Mouse (Mus musculus): ENCODE results near the gene D430042O09Rik.

Gene D430042O09Rik

DNA sequence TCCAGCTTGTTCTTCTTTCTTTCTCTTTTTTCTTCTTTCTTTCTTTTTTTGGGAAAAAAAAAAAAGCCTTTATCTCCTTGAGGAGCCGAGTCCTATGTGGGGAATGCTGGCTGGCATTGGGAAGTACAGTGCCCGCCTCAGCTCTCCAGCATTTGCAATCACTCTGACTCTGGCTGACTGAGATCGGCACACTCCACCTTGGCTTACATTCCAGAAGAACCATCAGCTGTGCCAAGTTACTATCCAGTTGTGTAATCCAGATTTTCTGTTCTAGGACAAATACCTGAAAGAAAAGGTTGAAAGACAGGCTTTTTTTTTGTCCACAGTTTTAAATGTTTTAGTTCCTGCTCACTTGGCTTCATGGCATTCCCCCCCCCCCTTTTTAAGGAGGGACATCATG, 100.5 kb downstream of the D430042O09Rik start:
- no peak for DNase-seq (ENCODE audit: low read depth, low spot score)

DNA sequence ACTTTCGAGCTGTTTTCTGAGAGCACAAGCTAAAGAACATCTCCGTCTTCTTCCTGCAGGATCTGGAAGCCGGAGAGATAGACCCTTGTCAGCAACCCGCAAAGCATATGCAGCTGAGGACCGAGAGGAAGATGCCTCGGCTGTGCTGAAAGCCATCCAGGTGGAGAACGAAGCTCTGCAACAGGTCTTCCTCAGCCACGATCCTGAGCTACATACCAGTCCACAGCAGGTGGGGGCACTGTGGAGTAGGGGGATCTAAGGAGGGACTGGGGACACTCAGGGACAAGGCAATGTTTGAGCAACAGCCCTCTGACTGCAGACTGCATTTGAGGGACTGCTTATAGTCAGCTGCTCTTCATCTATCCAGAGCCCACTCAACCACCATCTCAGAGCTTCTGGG, 105.0 kb downstream of the D430042O09Rik start:
- no peak for DNase-seq (ENCODE audit: low read depth, low spot score)

DNA sequence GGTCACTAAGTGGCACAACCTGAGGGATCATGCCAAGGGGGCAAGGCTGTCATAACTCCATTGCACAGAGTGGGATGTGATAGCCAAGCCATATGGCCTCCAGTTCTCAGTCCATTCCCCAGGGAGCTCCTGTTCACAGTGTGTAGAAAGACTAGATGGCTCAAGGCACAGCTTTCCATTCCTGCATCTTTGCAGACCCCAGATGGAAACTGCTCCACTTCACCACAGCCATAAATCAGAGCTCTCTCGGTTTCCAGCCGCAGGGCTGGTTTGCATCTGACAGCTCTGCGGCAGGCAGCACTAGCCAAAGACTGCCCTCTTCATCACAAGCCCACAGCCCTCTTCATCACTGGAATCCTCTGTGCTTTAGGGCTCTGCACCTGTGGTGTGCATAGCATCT, 108.0 kb downstream of the D430042O09Rik start:
- DNase-seq (ENCODE audit: low read depth, low spot score) = no peak

DNA sequence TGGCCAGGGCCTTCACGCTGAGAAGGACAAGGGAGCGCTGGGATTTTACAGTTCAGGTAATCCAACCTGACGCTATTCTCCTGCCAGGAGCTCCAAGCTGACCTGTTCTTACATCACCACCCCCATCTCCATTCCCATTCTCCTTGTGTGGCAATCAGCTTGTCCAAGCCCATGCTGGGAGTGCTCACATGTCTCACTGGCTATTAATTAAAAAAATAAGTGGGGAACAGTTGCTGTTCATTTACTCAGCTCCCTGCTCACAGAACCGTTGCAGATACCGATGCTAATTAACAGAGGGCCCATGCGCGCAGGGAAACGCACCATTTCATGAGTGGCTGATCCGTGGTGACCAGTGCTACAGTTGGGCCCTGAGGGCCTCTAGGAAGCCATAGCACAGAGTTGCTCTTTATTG, 110.6 kb downstream of the D430042O09Rik start:
- no peak for DNase-seq (ENCODE audit: low read depth, low spot score)

DNA sequence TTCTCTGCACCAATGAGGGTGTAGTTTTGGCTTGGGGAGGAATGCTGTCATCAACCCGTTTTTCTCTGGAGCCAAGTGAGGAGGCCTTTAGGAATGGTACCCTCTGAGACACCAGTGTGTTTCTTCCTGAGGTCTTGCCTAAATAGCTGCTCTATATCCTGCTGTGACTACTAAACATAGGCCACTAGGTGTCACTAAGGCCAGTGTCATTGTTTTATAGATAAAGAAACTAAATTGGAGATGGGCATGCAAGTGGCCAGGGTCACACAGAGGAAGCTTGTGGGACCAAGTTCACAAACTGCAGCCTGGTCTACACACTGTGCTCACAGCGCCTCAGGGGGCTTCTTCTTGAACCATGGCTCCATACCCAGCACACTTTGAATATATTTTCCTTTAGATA, 112.5 kb downstream of the D430042O09Rik start:
- DNase-seq (ENCODE audit: low read depth, low spot score) = peak; percentile 5

DNA sequence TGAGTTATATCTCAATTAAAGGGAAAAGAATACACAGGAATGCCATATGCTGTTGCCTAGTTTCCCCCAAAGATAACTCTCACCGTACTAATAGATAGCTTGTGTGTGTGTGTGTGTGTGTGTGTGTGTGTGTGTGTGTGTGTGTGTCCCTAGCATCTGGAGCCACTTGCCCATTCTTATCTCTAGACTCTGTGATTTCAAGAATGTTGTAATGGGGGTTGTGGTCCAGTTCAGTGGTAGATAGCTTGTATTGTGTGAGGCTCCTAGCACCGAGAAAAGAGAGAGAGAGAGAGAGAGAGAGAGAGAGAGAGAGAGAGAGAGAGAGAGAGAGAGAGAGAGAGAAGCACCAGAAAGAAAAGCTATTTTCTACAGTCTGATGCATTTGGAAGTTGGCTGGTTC, 118.7 kb downstream of the D430042O09Rik start:
- DNase-seq (ENCODE audit: low read depth, low spot score) = no peak

DNA sequence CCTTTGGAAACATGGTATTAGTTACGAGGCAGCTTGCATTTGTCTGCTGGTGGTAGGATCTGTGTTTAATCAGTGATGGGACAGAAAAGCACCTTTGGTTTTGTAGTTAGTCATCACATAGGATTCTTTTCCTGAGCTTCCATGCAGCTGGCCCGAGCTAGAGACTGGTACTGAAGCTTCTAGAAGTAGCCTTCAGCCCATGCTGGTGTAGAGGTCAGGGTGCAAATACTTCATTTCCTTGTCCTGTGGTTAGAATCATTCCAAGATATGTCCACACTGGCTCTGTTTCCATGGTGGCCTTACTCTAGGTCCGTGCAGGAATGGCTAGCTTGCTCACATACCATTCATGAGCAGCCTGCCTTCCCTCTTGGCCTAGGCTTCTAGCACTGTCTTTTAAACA, 119.2 kb downstream of the D430042O09Rik start:
- no peak for DNase-seq (ENCODE audit: low read depth, low spot score)

DNA sequence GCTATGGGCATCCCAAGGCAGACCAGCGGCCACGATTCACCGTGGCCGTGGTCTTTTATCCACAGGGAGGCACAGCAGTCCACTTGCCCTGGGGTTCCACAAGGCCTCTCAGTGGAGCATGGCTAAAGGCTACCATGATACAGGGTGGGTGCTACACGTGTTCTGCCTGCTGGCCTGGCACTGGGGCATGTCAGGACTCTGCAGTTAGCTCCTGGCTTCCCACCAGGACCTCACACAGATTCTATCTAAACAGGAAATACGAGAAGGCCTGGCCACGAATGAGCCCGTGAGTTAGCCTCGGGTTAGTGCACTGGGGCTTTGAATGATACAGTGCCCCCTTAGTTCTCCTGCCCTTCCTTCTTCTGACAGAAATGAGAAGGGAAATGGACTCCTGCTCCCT, 119.7 kb downstream of the D430042O09Rik start:
- no peak for DNase-seq (ENCODE audit: low read depth, low spot score)

DNA sequence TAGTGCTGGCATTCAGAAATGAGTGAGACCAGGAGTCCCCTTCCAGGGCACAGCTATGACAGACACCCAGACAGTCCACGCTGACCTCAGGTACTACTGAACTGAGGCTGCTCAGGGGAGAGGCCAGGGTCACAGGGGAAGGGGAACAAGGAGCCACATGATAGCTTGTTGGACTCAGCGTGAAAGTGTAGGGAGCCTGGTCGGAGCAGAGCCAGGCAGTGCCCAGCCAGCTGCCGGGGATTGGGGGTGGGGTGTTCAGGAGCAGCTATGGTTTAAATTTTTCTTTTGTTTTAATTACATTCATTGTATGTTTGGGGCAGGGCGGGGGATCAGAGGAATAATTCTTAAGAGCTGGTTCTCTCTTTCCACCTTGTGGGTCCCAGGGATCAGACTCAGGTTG, 120.9 kb downstream of the D430042O09Rik start:
- no peak for DNase-seq (ENCODE audit: low read depth, low spot score)

DNA sequence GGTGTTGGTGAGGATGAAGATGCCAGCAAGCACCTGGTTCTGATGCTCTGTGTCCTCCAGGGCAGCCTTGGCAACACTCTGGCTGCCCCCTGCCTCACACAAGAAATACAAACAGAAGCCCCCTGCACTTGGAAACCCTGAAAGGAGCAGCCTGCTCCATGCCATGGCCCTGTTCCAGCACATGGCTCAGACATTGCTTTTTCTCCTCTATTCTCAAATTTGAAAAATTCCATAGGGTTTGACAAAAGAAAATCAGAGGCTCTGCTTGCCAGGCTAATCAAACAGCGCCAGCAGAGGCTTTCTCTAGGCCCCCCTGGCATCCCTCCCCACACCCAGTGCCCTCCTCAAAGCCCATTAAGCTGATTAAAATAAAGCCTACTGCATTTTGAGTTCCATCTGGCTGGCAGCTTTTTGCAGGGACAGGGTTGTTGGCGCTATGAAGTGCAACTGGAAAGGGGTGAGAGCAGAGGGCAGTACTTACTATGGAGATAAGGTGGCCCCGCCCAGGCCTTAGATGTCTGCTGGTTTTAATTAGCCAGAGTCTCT, 121.5 kb downstream of the D430042O09Rik start:
- DNase-seq (ENCODE audit: low read depth, low spot score) = no peak

DNA sequence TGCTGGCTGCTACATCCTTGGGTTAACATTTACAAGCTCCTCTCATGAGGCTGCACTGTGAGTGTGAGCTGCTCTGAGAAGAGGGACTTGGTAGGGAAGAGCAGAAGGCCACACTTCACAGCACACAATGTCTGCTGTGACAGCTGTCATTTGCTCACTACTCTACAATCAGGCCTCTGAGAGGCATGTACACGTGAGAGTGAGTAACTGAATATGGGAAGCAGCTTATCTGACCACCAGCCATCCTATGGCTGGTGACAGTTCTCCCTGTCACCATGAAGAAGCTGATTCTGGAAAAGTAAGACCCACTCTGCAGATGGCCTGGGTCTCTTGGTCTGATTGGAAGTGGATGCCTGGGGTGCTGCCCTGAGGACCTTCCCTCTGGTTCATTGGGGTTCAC, 125.1 kb downstream of the D430042O09Rik start:
- no peak for DNase-seq (ENCODE audit: low read depth, low spot score)

DNA sequence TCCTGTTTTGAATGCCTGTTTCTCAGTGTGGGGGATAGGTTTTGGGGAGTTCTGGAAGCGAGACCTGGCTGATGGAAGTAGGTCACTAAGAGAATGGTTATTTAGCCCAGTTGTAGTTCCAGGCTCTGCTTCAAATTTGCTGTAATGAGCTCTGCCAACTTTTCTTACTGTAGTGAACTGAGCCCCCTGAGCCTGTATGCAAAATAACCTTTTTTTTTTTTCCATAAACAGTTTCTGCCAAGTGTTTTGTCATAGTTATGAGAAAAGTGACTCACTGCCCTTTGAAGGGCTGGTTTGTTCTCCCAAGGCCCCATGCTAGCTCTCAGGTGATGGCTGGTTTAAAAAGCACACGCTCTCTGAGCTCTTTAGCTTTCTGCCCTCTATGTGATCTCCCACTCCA, 125.8 kb downstream of the D430042O09Rik start:
- DNase-seq (ENCODE audit: low read depth, low spot score) = no peak

DNA sequence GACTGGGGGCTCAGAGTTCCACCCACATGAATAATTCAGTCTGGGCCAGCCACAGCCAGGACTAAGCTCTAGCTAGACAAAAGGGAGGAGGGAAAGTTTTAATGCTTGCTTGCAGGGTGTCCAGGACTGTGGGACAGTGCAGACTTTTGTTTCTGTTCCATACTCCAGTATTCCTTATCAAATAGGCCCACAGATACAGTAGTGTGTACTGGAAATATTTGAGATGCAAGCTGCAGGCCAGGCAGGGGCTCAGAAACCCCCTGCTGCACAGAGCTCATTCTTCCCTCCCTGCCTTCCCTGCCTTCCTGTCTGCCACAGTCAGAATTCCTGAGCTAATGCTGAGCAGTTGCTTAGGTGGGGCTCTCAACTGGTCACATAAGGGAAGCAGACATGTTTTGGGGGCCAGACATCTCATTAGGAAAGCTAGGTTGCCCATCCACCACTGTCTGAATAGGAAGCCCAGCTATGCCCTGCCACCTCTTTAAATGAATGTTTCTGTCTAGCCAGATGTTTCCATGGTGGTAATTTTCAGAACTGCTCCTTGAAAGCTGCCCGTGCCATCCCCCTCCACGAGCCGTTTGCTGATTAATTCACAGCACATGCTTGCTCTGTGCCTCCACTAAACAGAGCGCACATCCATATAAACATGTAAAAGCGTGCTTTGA, 130.5 kb downstream of the D430042O09Rik start:
- no peak for DNase-seq (ENCODE audit: low read depth, low spot score)

DNA sequence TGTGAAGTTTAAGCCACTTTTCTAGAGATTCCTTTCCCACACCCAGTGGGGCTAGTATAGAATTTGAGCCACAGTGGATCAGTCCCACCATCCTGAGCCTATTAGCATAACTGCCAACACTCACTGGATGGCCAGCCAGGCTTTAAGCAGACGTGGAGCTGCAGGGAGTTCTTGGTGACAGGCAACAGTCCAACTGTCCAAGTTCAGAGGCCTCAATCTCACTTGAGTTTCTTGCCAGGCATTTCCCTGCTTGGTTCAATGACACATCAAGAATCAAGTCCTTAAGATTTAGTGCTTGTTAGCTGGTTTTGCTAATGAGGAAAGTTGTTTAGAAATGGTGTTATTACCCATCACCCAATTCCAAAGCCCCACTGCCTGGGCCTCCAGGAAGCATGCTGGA, 137.9 kb downstream of the D430042O09Rik start:
- no peak for DNase-seq (ENCODE audit: low read depth, low spot score)

DNA sequence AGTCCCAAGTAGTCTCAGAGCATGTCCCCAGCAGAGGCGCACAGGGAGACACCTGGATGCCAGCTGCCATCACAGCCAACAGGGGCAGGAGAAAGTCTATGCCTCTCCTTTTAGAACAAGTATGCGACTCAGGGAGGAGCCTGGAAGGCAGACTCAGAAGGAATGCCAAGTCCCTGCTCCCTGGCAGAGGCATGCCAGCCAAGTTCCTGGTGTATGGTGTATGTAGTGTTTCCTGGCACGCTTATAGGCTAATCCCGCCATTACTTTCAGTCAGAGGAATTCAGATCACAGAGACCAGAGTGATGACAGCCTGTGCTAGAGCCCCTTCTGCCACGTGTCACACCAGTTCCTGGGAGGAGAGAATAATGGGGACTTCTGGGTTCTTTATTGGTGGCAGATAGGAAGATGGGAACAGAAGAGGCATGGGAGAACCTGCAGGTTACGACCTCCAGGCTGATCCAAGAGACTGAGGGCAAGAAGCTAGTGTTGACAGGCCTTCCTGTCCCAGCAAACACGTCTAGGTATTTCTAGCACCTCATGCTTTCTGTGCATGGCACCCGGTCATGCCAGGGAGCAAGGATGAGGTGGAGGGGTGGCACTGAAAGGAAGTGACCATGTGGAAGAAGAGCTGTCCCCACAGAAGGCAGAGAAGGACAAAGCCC, 139.3 kb downstream of the D430042O09Rik start:
- peak; percentile 47 for DNase-seq (ENCODE audit: low read depth, low spot score)

DNA sequence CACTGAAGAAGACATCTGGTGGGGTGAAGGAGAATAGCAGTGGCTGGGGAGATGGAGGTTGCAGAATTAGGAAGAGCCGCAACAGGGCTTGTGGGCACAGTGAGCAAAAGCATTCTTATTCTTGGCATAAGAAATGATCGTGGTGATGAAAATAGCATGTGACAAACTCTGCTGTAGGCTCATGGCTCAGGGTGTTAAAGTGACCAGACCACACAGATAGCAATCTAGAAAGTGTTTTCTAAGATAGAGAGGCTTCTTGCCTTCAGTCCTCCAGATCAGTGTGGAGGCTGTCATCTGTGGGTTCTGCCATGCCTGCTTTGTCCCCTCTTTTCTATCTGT, 139.8 kb downstream of the D430042O09Rik start:
- peak; percentile 39 for DNase-seq (ENCODE audit: low read depth, low spot score)

DNA sequence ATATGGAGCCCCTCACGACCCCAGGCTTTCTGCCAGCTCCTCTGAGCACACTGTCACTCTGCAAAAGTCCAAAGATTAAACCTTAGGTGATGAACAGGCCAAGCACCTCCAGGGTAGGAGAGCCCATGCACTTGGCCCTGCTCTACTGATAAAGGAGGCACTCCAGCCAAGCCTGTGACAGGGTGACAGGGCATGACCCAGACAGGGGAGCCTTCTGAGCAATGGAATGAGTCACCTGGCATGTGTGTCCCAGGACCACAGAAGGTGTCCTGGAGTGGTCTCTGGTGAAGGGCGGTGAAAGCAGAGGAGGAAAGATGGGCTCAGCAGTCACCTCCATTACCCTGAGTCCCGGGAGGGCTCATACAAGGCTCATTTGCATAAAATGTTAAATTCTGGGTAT, 151.9 kb downstream of the D430042O09Rik start:
- DNase-seq (ENCODE audit: low read depth, low spot score) = no peak

DNA sequence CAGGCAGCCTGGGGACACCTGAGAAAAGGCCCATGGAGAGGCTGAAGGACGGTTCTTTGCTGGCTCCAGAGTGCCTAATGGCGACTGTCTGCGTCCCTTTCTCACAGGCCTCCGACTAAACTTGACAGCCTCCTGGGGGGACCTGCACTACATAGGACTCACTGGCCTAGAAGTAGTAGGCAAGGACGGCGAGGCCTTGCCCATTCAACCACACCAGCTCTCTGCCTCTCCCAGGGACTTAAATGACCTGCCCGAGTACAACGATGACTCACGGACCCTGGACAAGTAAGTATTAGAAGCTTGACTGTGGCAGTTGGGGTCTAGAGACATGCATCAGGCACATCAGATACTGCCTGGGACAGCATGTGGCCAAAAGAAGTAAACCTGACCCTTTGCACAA, 152.7 kb downstream of the D430042O09Rik start:
- no peak for DNase-seq (ENCODE audit: low read depth, low spot score)

DNA sequence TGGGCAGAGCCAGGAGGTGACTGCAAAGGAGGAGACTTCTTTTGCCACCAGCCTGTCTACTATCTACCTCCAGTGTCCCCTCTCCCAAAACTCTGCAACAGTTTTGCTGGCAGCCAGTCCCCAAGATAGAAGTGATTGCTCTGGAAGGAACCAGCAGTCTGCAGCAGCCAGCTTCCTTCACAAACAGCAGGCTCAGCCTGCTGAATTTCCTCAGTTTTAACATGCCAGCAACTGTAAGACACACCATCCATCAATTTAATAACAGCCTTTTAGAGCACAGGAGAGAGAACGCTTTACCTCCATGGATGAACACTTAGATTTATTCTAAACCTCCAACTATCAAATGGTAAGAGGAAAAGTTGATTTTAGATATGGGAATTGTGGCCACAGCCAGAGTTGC, 156.3 kb downstream of the D430042O09Rik start:
- DNase-seq (ENCODE audit: low read depth, low spot score) = no peak

DNA sequence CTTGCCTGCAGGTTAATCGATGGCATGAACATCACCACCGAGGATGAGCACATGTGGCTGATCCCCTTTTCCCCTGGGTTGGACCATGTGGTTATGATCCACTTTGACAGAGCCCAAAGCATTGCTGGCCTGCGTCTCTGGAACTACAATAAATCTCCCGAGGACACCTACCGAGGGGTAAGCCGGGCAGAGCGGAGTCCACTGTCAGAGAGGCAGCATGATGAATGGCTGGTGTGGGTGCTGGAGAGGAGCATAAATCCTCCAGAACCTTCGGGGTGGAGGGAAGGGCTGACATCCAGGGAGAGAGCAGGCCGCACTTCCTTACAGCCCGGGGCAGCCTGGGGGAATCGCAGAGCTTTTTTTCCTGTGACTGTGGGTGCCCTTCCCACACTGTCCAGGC, 157.5 kb downstream of the D430042O09Rik start:
- no peak for DNase-seq (ENCODE audit: low read depth, low spot score)

DNA sequence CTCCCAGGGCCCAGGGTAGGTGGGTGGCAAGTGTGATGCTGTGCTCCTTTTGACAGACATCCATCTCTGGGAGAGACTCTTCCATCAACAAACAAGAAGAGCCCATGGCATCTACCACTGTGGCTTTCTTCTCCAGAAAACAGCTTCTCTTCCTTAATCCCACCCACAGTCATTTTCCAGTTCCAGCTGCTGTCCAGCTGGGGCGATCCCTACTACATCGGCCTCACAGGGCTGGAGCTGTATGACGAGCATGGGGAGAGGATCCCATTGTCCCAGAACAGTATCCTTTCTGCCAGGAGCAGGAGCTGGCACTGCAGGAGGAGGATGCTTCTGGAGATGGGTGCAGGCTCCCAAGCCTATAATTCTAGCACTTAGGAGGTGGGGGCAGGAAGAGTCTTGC, 160.9 kb downstream of the D430042O09Rik start:
- no peak for DNase-seq (ENCODE audit: low read depth, low spot score)

DNA sequence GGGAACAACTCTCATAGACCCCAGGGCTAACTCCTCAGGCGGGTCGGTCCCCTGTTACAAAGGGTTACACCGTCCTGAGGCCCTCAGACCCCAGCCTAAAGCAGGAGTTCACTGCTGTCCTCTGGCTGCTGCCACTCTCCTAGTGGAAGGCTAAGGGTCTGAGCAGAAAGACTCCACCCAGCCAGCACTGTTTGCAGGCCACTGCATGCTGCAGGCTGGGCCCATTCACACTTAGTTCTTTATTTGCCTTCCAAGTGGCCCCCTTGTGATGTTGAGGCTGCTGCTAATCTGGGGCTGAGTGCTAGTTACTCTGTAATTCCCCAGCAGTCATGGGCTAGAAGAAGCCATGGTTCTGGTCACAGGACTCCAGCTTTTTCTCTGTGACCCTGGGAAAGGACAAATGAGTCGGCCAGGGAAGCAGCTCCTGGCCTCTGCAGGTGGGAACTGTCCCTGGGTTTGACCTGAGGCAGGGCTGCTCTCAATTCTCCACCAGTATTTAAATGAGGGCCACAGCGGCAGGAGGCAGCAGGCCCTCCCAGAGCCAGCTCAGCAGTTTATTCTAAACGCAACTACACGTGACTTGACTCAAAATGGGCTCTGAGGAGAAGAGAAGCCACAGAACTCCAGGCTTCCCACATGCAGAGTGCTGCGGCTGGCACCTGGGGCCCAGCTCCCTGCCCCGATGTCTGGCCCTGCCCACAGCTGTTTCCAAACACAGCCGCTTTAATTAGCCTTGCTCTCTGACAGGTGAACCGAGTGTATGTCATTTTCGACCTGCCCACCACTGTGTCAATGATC, 163.9 kb downstream of the D430042O09Rik start:
- peak; percentile 22 for DNase-seq (ENCODE audit: low read depth, low spot score)

DNA sequence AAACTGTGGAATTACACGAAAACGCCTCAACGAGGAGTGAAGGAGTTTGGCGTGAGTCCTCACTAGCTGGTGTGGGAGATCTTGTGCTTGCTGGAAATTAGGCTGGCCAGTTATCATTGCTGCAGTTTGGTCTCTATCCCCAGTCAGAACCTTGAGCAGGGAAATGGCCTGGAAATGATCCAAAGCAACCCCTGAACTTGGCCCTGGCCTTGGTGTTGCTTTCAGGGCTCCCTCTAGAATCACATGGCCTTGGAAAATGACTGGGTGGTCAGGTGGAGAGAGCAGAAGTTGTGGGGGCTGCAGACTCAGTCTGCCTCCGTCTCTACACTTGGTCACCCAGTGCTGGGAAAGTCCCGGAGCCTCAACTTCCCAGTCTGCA, 164.5 kb downstream of the D430042O09Rik start:
- peak; percentile 10 for DNase-seq (ENCODE audit: low read depth, low spot score)
